Mouse (Mus musculus) bone marrow, adult 2 months (tissue): ENCODE measurements around the gene Fam229b. TPM values are rescaled to one million over a fixed set of nuclear protein-coding genes. Genes with fewer than 3 reads are reported as not detected.

Experiments
- H3K27ac ChIP-seq: fragments of 200-500 bp; 2 replicates; pipeline ENCODE4 v1.5.1; 2012; ENCODE audit warnings: low read depth, mild to moderate bottlenecking, control low read depth, inconsistent platforms, low read length; ENCODE audit not compliant: control insufficient read depth, poor library complexity, insufficient read depth
- H3K4me1 ChIP-seq: fragments of 200-500 bp; 2 replicates; pipeline ENCODE4 v1.6.1; 2011; ENCODE audit warnings: low read length; ENCODE audit not compliant: control insufficient read depth, insufficient read depth
- H3K4me3 ChIP-seq: fragments of 200-500 bp; replicated peaks from 2 replicates; pipeline ENCODE3; 2011; ENCODE audit warnings: mild to moderate bottlenecking, low read depth, low read length, control low read depth; ENCODE audit not compliant: control insufficient read depth
- CTCF ChIP-seq: fragments of 200-500 bp; IDR thresholded peaks from 2 replicates; pipeline ENCODE4 v1.5.1; 2011; ENCODE audit warnings: low read length, control low read depth; ENCODE audit not compliant: control insufficient read depth, insufficient read depth
- POLR2A ChIP-seq: fragments of 200-500 bp; IDR thresholded peaks from 2 replicates; pipeline ENCODE4 v1.6.1; 2011; ENCODE audit warnings: low read depth, mild to moderate bottlenecking, control low read depth, low read length, borderline replicate concordance; ENCODE audit not compliant: control insufficient read depth
- WGBS: fragments of 180-500 bp; shearing (Covaris S2); methylation state at CpG from one replicate; pipeline ENCODE4 v1.1.7; 2018; 5-methylcytosine and 5-hydroxymethylcytosine counted together
- polyA plus RNA-seq: library from polyadenylated mRNA; stranded (reverse); fragments of >200 nt; gene quantifications from 2 replicates; pipeline ENCODE4 v1.2.4, GENCODE M21; 2011; ENCODE audit warnings: low replicate concordance; ENCODE audit not compliant: missing spikeins, insufficient read depth, insufficient read length

Fam229b gene
- polyA plus RNA-seq, 1 experiment: not detected

DNA sequence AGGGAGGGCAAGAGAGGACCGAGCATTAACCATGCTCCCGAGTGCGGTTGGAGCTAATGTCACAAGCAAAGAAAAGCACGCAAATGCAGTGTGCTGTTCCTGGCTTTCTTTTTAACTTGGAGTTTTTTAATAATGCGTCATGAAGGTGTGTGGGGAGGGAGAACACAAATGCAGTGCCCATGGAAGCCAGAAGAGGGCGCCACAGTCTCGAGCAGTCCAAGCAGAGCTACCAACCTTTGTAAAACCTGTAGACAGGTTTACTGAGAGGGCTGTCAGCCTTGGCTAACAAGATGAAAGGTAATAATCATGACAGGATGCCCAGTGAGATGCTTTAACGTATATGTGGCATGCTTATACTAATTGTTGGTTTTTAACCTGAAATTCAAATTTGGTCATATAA is 36.5 kb upstream of the Fam229b start:
- Histone ChIP-seq H3K4me3 (no peak overlapping the region), H3K4me1 (peaks cover 3% of the 10 kb centered on the region; the same call in 1 of the 2 replicates), H3K27ac (no peak overlapping the region)
- peak; percentile 84 for TF ChIP-seq CTCF
- TF ChIP-seq POLR2A: no peak
- 15% methylated on average over 8 of the region's 8 CpGs for WGBS

GRCm38 (mm10) chr10:39169642-39170041 is 35.9 kb upstream of the Fam229b start:
- Histone ChIP-seq H3K27ac (no peak overlapping the region), H3K4me3 (no peak overlapping the region), H3K4me1 (peaks cover 3% of the 10 kb centered on the region; the same call in 1 of the 2 replicates)
- WGBS: 54% methylated on average over 9 of the region's 9 CpGs
- TF ChIP-seq CTCF: no peak
- no peak for TF ChIP-seq POLR2A

- TF ChIP-seq POLR2A (no peak), CTCF (no peak)
- H3K4me1 ChIP-seq: peaks cover 3% of the 10 kb centered on the region; the same call in 1 of the 2 replicates
- H3K4me3 ChIP-seq: no peak overlapping the region
- 81% methylated on average over 11 of the region's 11 CpGs for WGBS
- no peak overlapping the region for H3K27ac ChIP-seq
Measured at GRCm38 (mm10) chr10:39167611-39168010, 33.9 kb upstream of the Fam229b start.

DNA sequence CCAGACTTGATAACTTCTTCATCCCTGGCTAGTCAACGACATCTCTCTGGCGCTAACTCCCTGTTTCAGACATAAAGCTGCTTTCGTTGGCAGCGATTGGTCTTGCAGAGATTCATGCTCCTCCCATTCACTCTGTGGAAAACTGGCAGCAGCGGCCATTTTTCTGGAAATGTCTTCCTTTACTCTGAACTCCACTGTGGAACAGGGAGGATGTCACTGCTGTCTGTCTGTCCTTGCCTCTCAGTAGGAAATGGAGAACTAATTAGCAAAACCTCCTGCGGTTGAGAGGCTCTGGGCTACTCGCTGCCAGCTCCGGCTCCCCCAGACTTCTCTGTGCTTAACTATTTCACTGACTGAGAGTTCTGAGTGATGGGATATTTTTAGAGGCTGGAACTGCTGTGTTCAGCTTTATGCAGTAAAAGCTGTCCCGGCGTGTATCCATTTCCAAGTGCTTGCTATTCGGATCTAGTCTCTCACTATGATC is 32.0 kb upstream of the Fam229b start:
- no peak for TF ChIP-seq POLR2A
- no peak for TF ChIP-seq CTCF
- no peak overlapping the region for H3K4me3 ChIP-seq
- no peak overlapping the region for H3K27ac ChIP-seq
- 34% methylated on average over 11 of the region's 11 CpGs for WGBS
- H3K4me1 ChIP-seq: peaks cover 8% of the 10 kb centered on the region; the same call in 1 of the 2 replicates

- Histone ChIP-seq H3K4me1 (peaks cover 9% of the 10 kb centered on the region; the same call in 1 of the 2 replicates), H3K4me3 (no peak within 1 kb of the TSS), H3K27ac (no peak within 1 kb of the TSS)
- TF ChIP-seq CTCF: no peak
- no peak for TF ChIP-seq POLR2A
- WGBS: 86% methylated on average over 10 of the region's 10 CpGs
Measured at GRCm38 (mm10) chr10:39163694-39164093, 30.0 kb upstream of the Fam229b start, which contains the start of gene Ccn6. Gene Ccn6, minus strand, starts transcription at chr10:39163794.

GRCm38 (mm10) chr10:39162666-39163484 is 29.2 kb upstream of the Fam229b start:
- TF ChIP-seq POLR2A (no peak), CTCF (no peak)
- WGBS: 74% methylated on average over 18 of the region's 18 CpGs
- peaks cover 9% of the 10 kb centered on the region; the same call in 1 of the 2 replicates for H3K4me1 ChIP-seq
- no peak overlapping the region for H3K4me3 ChIP-seq
- H3K27ac ChIP-seq: no peak overlapping the region

DNA sequence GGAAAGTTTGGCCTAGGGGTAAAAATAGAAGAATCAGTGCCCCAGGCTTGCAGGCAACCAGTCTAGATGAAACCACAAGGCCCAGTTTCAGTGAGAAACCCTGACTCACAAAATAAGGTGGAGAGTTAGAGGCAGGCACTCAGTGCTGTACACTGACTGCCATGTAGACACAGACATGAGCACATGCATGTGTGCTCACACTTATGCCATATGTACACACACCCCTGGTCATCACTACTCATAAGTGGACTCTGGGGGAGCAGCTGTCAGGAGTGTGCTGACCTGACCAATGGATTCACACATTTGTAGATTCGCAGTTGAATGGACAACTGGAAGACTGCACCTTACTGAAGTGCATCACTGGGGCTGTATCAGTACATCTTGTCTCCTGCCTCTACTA is 27.7 kb upstream of the Fam229b start:
- Histone ChIP-seq H3K4me1 (peaks cover 9% of the 10 kb centered on the region; the same call in 1 of the 2 replicates), H3K4me3 (no peak overlapping the region), H3K27ac (0 out of 2 replicates have a peak overlapping the region, but pooled peaks have one; percentile 19)
- WGBS: 84% methylated on average over 1 of the region's 1 CpGs
- no peak for TF ChIP-seq CTCF
- TF ChIP-seq POLR2A: no peak

DNA sequence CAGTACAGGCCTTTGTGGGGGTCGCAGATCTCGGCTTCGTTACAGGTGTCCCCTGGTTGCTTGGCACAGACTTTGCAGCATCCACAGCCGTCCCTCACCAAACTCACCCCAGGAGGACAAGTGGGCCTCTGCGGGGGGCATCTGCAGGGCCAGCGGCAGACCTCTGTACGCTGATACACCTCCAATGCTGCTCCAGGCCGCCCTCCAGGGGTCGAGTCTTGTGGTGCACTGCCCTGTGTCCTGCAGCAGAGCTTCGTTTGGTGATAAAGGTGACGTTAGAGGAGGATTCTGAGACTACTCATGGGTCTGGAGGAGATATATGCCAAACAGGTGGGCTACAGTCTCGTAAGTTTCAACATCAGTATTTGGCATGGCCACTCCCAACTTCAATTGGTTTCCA is 24.6 kb upstream of the Fam229b start:
- WGBS: 79% methylated on average over 12 of the region's 12 CpGs
- Histone ChIP-seq H3K4me3 (no peak overlapping the region), H3K27ac (no peak overlapping the region), H3K4me1 (peaks cover 9% of the 10 kb centered on the region; the same call in 1 of the 2 replicates)
- TF ChIP-seq POLR2A: no peak
- TF ChIP-seq CTCF: no peak
